Mouse (Mus musculus) gonadal fat pad, adult 2 months (tissue): ENCODE results near the gene Cep295nl. TPM values are rescaled to one million over a fixed set of nuclear protein-coding genes. Genes with fewer than 3 reads are reported as not detected.
"Not testable (repeated sequence)": the region's sequence is repeated elsewhere in the genome, so short reads cannot be mapped to it uniquely, and the experiment has no call there.

Experiments used
- DNase-seq: peaks from one replicate; pipeline ENCODE4 v3.0.0-alpha.2; 2012; ENCODE audit warnings: low read depth
- polyA plus RNA-seq: library from polyadenylated mRNA; depleted of rRNA; stranded (reverse); fragments of >200 nt; gene quantifications from 2 replicates; pipeline ENCODE4 v1.2.3, GENCODE M21; 2012; rRNA removed

Cep295nl gene
- polyA plus RNA-seq = 0.95 and 1.4 TPM in 2 replicates

- DNase-seq = no peak
Observed at GRCm38 (mm10) chr11:118342400-118342981, at the start of gene Cep295nl. Gene Cep295nl (minus strand): TSS chr11:118342500.

GRCm38 (mm10) chr11:118387816-118388215, 45.5 kb upstream of the Cep295nl start:
- DNase-seq = not testable (repeated sequence)

GRCm38 (mm10) chr11:118379251-118380009, 37.1 kb upstream of the Cep295nl start:
- DNase-seq = no peak

GRCm38 (mm10) chr11:118378656-118379055, 36.4 kb upstream of the Cep295nl start:
- no peak for DNase-seq

GRCm38 (mm10) chr11:118376323-118376722, 34.0 kb upstream of the Cep295nl start:
- not testable (repeated sequence) for DNase-seq

GRCm38 (mm10) chr11:118375881-118376280, 33.6 kb upstream of the Cep295nl start:
- no peak for DNase-seq

GRCm38 (mm10) chr11:118375461-118375860, 33.2 kb upstream of the Cep295nl start:
- no peak for DNase-seq

- no peak for DNase-seq
Observed at GRCm38 (mm10) chr11:118375006-118375405, 32.7 kb upstream of the Cep295nl start.

- DNase-seq = no peak
Observed at GRCm38 (mm10) chr11:118374506-118374905, 32.2 kb upstream of the Cep295nl start.

- DNase-seq = no peak
Observed at GRCm38 (mm10) chr11:118372641-118373040, 30.3 kb upstream of the Cep295nl start.

GRCm38 (mm10) chr11:118371876-118372275, 29.6 kb upstream of the Cep295nl start:
- DNase-seq = no peak

GRCm38 (mm10) chr11:118369657-118370056, 27.4 kb upstream of the Cep295nl start:
- DNase-seq = no peak

GRCm38 (mm10) chr11:118369251-118369650, 27.0 kb upstream of the Cep295nl start:
- DNase-seq = no peak

- DNase-seq = no peak
Observed at GRCm38 (mm10) chr11:118368330-118368729, 26.0 kb upstream of the Cep295nl start.

- no peak for DNase-seq
Observed at GRCm38 (mm10) chr11:118366559-118366958, 24.3 kb upstream of the Cep295nl start.

GRCm38 (mm10) chr11:118366108-118366507, 23.8 kb upstream of the Cep295nl start:
- no peak for DNase-seq

GRCm38 (mm10) chr11:118365171-118365570, 22.9 kb upstream of the Cep295nl start:
- DNase-seq = no peak

- no peak for DNase-seq
Observed at GRCm38 (mm10) chr11:118364021-118364420, 21.7 kb upstream of the Cep295nl start.

GRCm38 (mm10) chr11:118362971-118363518, 20.7 kb upstream of the Cep295nl start:
- DNase-seq = no peak

GRCm38 (mm10) chr11:118362501-118362900, 20.2 kb upstream of the Cep295nl start:
- no peak for DNase-seq

GRCm38 (mm10) chr11:118360907-118361341, 18.6 kb upstream of the Cep295nl start:
- no peak for DNase-seq

GRCm38 (mm10) chr11:118360491-118360890, 18.2 kb upstream of the Cep295nl start:
- no peak for DNase-seq

- DNase-seq = no peak
Observed at GRCm38 (mm10) chr11:118355640-118356039, 13.3 kb upstream of the Cep295nl start, which contains the start of gene Timp2. Gene Timp2 (minus strand): TSS chr11:118355740.
